Mouse (Mus musculus): ENCODE measurements at regions not wholly inside any gene's neighbourhood (a gene's known extent, or its start where the extent isn't known, plus 50 kb on each side); places are given as distances from the start of the nearest gene placed in this dataset.
A peak's percentile ranks its signal among the peaks of the same experiment; 100 is the strongest.

DNA sequence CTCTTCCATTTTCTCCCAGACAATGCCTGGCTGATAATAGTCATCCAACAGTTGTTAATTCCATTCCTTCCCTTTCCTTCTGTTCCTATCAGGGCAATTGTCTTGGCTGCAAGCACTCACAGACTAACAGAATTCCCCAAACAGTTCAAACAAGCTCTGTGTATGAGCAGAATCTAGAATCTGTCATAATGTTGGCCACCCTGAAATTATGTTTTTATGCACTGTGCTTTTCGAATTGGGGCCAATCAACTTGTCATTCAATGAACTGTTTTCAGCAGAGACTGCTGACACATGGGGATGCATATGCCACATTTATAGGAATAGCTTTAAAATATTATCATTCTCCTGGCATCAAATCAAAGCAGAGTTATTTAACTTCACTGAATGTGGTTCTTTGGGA is 235.8 kb upstream of the Tmtc4 start:
- no peak for DNase-seq (ENCODE audit: low read depth, low spot score)

DNA sequence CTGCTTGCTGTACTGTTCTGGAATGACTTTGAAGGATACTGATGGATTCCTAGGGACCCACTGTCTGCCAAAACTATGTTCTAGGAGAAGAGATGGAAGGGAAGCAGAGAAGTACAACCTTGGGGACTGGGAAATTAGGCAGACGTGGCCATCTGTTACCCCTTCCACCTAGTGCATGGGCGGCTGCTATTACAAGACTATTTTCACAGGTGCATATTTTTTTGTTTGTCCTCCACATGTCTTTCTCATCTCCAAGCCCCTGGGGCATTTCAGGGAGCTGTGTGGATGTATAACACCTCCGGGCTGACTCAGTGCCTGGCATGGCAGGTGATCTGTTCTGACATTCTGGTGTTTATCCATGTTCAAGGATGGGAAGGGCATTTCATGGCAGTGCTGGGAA is 226.4 kb upstream of the Tmtc4 start:
- DNase-seq (ENCODE audit: low read depth, low spot score): no peak

DNA sequence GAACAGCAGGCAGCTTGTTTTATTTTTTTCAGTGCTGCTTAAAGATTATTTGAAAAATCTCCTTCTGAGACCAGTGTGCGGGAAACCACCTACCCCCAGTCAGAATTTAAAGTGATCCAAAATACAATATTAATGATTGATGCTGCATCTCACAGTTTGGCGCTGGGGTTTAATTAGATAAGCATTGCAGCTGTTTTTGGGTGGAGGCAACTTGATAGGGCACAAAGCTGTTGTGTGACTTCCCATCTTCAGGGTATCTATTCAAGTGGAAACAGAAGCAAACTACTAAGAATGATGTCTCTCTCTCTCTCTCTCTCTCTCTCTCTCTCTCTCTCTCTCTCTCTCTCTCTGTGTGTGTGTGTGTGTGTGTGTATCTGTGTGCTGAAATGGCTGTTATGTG is 219.0 kb upstream of the Tmtc4 start:
- no peak for DNase-seq (ENCODE audit: low read depth, low spot score)

DNA sequence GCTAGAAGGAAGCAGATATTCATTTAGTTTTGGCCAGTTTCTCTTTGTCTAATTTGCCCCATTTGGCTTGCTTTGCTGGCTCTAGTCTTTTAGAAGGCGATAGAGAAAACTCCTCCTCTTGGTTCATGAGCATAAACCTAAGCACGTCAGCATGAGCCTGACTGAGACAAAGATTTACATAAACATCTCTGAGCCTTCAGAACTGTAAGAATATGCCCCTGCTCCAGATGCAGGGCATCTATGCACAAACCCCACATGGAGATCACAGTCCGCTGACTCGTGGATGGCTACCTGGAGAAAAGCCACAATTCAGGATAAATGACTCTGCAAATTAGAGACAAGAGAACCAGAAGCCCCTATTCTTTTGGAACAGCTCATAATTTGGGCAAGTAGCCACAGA is 218.5 kb upstream of the Tmtc4 start:
- no peak for DNase-seq (ENCODE audit: low read depth, low spot score)

DNA sequence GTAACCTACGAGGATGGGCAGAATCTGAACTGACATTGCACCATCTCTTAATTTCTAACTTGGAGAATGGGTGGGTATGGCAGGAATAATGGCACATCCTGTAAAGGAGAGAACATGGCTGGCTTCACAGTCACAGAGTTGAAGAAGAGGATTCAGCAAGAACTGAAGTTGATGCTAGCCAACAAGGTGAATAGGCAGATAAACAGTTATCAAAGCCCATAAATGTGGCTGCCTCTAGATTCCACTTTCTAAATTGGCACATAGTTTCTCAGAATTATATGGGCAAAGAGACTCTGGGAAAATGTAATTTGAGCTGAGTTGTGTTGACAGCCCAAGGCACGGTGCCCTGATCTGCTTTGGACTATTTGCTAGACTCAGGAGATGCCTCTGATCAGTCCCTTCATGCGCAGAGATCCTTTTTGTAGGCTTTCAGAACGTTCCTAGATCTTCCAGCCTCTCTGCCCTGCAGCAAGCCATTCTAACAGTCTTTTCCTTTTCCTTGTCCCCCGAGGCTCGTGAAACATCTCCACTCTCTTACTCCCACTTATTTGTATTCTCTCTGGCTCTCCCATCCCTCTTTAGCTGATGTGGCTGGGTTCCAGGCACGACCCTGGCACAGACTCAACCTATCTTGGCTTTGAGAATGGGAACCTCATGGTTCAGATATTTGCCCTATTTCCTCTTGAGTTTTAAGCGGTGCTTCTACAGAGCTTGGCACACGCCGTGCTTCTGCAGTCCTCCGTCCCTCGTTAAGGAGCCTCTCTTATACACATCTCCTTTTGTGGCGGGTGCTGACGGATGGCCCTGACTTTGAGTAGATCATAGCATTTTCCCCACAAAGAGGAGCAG is 217.8 kb upstream of the Tmtc4 start:
- DNase-seq (ENCODE audit: low read depth, low spot score): peak; percentile 23

DNA sequence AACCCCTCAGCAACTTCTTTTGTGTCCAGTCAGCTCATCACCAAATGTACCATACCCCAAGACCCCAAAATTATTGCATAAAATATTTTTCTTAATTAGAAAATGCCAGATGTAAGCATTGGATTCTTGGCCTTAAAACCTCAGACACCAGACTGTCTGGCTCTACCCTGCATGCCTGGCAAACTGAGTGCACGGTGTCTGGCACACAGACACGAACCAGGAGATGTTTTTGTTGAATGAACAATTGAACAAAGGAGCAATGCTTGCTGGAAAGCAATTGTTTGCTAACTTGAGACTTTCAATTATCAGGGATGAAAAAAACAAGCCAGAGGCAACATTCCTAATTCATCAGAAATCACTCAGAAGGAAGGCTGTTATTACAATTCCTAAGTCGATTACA is 215.3 kb upstream of the Tmtc4 start:
- DNase-seq (ENCODE audit: low read depth, low spot score): no peak

DNA sequence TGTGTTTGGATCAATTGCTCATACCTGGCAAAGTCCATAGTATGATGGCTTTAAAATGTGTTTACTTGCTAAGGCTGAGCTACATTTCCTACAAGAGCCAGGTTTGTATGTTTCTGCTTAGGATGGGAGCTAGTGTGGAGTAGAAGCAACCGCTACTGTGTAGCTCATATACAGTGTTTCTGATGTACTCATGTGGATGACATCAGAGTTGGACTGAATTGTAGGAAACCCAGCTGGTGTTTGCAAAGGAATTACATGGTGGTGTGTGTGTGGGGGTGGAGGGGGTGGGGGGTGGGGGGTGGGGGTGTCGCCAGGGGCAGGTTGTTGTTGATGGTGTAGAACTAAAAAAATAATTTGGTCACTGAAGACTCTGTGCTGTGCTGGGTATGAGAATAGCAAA is 208.7 kb upstream of the Tmtc4 start:
- DNase-seq (ENCODE audit: low read depth, low spot score): no peak

DNA sequence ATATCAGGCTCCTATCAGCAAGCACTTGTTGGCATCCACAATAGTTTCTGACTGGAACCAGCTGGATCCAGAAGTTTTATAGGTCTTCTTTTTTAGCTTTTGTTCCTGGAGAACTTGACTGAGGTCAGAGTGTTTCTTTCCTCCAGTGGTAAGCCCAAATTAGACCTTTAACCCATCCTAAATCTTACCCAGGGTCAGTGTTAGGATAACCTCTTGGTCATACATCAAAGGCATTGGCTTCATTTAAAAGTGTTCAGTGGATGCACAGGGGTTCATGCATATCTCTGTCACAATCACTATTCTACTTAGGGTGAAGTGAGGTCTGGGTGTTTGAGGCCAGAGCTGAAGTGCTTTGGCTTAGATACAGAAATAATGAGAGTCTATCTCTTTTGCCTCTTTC is 206.9 kb upstream of the Tmtc4 start:
- no peak for DNase-seq (ENCODE audit: low read depth, low spot score)

DNA sequence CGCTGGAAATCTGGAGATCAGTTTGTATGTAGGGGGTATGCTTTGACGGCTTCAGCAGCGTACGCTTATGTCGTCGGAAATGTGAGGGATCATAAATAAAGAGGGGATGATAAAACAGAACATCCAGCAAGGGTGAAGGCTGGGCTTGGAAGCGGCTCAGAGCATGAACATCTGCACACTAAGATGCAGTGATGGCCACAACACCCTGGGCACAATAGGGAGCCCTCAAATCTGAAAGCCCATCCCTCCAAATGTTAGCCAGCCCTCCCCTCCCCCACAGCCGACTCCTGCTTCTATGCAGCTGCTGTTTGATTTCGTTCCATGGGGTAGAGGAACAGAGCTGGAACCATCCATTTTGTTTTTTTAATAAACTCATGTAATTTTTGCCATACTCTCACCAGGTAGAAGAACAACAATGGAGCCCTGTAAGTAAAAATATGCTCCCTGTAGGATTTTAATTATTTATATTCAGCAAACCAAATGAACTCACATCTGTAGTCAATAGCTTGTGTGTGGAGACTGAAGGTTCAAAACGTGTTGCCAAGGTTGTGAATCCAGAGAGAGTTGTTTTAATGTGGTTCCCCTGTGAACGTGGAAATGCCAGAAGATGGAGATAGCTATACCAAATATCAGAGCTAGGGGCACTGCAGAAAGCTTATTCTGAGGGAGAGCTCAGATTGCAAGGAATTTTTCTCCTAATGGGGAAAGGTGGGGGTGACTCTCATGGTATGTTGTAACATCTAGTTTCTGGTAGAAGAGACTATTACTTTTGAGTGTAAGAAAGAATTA is 203.6 kb upstream of the Tmtc4 start:
- no peak for DNase-seq (ENCODE audit: low read depth, low spot score)

DNA sequence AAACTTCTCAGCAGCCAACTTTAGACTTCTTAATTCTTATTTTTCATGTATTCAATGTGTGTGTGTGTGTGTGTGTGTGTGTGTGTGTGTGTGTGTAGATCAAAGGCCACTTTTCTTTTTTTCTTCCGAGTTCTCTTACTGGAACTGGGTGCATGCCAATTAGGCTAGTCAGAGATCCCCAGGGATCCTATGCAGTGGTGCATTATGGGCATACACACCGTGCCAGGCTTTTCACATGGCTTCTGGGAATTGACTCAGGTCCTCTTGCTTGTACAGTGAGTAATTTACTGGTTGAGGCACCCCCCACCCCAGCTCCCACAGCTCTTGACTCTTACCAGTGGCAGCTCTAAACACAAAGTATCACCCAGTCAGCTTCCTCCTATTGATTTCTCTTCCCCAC is 189.3 kb upstream of the Tmtc4 start:
- DNase-seq (ENCODE audit: low read depth, low spot score): no peak

DNA sequence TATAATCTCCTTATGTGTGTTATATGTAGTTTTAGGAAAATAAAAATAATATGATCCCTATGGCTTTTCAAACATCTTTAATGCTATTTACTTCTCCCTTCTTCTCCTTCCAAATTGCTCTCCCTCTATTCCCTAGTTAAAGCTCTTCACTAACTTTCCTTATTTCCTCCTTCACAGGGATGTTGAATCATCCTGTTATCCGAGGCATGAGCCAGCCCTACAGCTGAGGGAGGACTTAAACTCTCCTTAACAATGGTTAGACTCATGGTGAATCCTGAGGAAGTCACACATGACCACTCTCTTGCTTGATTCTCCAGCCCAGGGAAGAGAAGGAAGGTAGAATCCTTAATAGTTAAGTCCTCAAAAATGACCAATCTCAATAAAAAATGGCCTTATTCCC is 188.0 kb upstream of the Tmtc4 start:
- DNase-seq (ENCODE audit: low read depth, low spot score): no peak

DNA sequence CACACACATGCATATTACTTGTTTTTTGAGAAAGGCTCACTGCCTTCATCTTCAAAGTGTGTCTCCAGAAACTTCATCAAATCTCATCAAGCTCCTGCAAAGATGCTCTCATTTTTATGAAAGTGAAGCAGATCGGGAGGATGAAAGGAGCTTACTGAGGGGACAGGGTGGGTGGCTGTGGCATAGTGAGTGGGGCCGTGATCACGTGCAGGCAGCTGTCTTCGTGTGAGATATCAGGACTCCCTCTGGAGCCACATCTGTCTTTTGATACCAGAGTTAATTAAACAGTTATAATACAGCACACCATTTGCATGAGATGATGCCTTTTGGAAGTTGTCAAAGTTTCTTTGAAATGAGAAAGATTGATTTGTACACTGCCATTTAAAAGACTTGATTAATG is 180.0 kb upstream of the Tmtc4 start:
- no peak for DNase-seq (ENCODE audit: low read depth, low spot score)

DNA sequence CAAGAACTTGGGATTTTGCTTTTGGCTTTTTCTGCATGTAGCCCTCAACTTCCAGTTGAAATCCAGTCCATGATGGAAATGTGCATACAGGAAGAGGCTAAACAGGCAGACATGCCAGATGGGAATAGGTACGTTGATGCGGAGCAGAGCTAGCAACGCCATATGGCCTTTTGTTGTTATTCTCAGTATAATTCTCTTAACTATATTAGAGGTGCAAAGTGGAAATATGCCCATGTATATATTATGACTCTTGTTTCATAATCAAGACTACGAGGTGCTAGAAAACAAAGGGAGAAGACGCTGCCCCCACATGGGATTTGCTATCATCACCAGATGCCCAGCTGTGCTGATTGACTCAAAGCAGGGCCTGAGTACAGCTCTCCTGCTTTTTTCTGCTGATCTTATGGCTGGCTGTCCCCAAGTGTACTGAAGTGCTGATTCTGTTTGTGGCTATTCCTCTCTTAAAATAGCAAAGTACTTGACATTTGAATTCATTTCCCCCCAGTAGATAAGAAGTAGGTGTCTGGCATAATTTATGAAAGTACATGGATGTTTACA is 159.7 kb upstream of the Tmtc4 start:
- no peak for DNase-seq (ENCODE audit: low read depth, low spot score)

DNA sequence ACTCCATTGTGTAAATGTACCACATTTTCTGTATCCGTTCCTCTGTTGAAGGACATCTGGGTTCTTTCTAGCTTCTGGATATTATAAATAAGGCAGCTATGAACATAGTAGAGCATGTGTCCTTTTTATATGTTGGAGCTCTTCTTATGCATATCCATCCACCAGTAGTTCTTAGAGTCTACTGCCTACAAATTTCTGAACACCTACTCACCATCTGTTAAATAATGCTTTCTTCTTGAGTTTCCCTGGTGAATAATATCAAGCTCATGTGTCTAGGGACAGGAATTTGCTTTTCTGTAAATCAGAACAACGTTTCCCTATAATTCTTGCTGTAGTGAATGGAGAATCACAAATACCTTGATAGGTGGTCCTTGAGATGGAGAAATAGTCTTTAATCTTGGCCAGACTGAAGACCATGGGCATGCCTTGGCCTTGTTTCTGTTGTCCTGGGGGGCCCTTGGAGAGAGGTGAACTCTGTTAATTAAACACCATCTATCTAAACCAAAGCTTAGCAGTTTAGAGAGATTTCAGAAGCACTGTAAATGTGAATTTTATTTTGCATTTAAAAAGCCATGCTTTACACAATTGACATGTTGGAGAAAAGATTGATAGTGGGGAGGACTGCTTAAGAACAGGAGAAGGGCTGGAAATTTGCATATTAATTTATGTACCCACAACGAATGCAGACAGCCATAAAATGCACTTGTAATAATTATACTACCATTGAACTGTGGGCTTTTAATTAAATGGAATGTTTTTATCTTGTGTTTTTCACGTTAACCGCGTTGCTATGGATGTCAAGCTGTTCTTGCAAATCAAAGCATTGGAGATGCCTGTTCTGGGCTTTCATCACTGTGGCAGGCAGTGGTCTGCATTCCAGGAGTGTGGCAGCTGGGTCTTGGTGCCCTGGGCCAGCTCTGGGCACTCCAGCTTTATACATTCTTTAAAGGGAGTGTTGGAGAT is 155.2 kb upstream of the Tmtc4 start:
- no peak for DNase-seq (ENCODE audit: low read depth, low spot score)

DNA sequence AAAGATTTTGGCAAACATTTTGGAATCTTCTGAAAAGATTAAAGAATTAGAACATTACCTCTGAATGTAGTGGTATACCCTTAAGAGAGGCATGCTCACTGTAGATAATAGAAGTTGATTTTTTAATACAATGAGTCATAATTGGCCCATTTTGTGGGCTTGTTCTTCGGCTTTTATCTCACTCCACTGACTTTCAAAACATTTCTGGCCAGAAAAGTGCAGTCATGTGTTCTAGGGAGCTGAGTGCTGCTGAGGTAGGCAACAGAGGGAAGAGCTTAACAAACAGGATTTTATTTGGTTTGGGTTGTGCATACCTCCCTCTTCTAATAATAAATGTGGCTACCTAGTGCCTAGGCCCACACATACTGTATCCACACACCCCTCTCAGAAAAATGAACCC is 150.1 kb upstream of the Tmtc4 start:
- DNase-seq (ENCODE audit: low read depth, low spot score): no peak

DNA sequence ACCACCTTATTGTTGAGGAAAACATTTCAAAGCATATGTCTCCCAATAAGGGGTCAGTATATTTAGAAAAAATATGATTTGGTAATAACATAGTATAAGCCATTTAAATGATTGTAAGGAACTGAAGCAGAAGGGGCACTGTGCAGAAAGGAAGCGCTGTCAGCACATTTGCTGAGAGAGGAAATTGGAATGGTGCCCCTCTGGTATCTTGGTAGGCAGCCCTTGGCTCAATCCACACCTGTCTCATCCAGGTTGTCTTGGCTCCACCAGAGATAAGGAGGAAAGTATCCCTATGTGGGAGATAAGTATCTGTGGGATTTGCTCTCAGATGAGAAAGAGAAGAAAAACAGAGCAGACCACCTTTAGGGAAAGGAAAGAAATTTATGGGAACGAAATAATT is 136.5 kb upstream of the Tmtc4 start:
- no peak for DNase-seq (ENCODE audit: low read depth, low spot score)

DNA sequence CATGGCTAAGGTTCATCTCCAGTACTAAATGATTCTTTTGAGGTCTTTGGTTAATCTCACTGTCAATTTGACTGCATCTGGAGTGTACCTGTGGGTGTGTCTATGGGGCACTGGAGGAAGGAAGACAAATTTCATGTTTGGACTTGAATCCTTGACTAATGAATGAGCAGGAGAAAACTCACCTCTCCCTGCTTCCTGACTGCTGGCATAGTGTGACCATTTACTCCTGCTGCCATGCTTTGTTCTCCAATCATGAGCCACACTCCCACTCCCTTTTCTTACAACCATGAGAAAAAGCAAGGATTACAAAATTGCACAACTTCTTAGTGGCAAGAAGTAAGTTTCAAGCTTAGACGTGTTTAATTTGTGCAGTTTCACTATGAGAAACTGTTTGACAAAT is 132.5 kb upstream of the Tmtc4 start:
- DNase-seq (ENCODE audit: low read depth, low spot score): no peak

DNA sequence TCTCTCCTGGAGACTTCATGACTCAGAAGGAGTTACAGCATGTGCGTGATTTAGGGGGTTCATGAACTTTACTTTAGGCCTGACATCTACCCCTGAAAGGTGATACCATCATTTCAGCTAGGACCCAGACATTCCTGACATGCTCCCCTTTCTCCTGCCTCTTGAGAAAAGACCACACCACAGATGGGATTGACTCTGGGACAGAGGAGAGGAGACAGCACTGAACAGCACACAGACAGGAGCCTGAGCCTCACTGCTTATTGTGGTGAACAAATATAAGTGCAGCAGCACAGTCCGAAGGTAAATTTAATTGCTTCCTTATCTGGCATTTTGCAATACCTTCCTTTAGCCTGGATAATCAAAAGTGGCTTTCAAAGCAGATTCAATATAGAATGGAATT is 126.7 kb upstream of the Tmtc4 start:
- DNase-seq (ENCODE audit: low read depth, low spot score): no peak

DNA sequence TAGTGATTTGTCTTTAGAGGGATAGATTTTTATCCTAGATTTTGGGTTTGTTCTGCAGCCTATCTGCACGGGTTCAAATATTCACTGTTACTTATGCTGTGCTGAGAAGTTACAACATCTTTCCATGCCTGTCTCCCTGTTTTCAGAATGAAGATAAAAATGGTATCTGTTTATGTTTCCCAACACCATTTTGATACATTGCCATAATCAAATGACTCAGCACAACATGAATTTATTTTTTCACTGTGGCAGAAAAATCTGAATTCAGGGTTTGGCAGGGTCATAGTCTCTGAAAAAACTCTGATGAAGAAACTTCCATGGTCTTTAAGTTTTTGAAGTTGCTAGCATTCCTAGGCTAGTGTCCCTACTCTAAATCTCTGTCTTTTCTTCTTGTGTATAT is 116.5 kb upstream of the Tmtc4 start:
- no peak for DNase-seq (ENCODE audit: low read depth, low spot score)

DNA sequence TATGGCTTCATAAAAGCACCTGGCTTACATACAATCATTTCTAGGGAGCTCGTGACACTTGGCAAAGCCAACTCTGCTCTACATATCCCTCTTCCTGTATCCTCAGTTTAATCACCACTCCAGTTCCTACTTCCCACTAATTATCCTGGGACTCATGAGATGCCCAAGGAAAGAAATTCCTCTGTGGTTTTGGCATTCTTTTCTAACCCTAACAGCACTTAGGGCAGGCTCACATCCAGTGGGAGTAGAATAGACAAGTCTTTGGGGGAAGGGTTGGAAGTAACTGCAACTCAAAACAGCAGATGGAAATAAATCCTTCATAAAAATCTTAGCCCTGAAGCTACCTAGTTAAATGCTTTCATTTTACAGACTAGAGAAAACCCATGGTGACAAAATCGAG is 112.3 kb upstream of the Tmtc4 start:
- no peak for DNase-seq (ENCODE audit: low read depth, low spot score)

DNA sequence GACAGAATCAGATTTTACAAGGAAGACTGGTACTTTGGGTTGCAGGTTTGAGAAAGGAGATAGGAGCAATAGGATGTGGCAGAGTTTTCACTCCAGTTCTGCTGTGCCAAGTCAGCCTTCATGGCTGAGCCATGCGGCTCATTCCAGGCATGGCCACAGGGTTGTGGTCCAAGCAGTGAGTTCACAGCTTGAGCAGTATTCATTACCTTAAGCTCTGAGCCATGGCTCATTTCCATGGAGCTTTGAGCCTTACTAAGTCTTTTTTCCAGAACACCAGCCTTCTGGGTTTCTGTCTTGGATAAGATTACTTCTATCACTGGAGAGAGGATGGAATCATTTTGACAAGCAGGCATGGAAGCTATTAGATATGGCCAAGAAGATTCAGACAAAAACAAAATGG is 98.2 kb upstream of the Tmtc4 start:
- no peak for DNase-seq (ENCODE audit: low read depth, low spot score)
